Mouse (Mus musculus) neutrophil, adult 83 days (primary cell): Measurements from ENCODE around the gene Gm29276. TPM values are rescaled to one million over a fixed set of nuclear protein-coding genes. Genes with fewer than 3 reads are reported as not detected.

Experiments used
- total RNA-seq, 2 experiments: library from RNA; stranded (reverse); gene quantifications; one replicate each; pipeline ENCODE4 v1.2.4; 2023

The Gm29276 gene
- total RNA-seq: not detected

GRCm38 (mm10) chrY:42582150-42582549 is at the start of gene Gm29276:
Gm29276 (minus strand) TSS chrY:42582250.

